Mouse (Mus musculus) MEL (cell line): ENCODE measurements around the gene Zdhhc9.

Experiments
- CHD1 ChIP-seq: IDR thresholded peaks from 2 replicates; pipeline ENCODE4 v1.6.1; 2012; ENCODE audit warnings: low read depth, mild to moderate bottlenecking, inconsistent platforms, low read length, improper control_type of control experiment
- CTCF ChIP-seq, 3 experiments: IDR thresholded peaks in 2 of 3; conservative IDR thresholded peaks in 1 of 3; 2 replicates each; pipeline ENCODE4 v1.5.1; 2011 to 2012; ENCODE audit warnings: low read length in 3 of 3, low read depth in 2 of 3, mild to moderate bottlenecking in 2 of 3, improper control_type of control experiment in 1 of 3, inconsistent platforms in 1 of 3, mixed read lengths in 1 of 3, moderate library complexity in 1 of 3; ENCODE audit not compliant: control insufficient read depth in 1 of 3, insufficient read depth in 1 of 3, poor library complexity in 1 of 3, severe bottlenecking in 1 of 3
- E2F4 ChIP-seq: IDR thresholded peaks from 2 replicates; pipeline ENCODE4 v1.6.1; 2011; ENCODE audit warnings: low read depth, low read length, improper control_type of control experiment, borderline replicate concordance
- ELF1 ChIP-seq: IDR thresholded peaks from 2 replicates; pipeline ENCODE4 v1.6.1; 2014; ENCODE audit warnings: low read depth, mild to moderate bottlenecking, inconsistent platforms, low read length, improper control_type of control experiment, moderate library complexity
- EP300 ChIP-seq, 2 experiments: IDR thresholded peaks; 2 replicates each; pipeline ENCODE4 v1.6.1; 2011; ENCODE audit warnings: improper control_type of control experiment in 2 of 2, low read length in 2 of 2, low read depth in 1 of 2, mild to moderate bottlenecking in 1 of 2
- MAFK ChIP-seq: IDR thresholded peaks from 2 replicates; pipeline ENCODE4 v1.6.1; 2011; ENCODE audit warnings: low read depth, mild to moderate bottlenecking, low read length, improper control_type of control experiment, borderline replicate concordance
- MAX ChIP-seq: IDR thresholded peaks from 2 replicates; pipeline ENCODE4 v1.6.1; 2011; ENCODE audit warnings: low read length, improper control_type of control experiment
- MXI1 ChIP-seq: IDR thresholded peaks from 2 replicates; pipeline ENCODE4 v1.6.1; 2011; ENCODE audit warnings: mild to moderate bottlenecking, low read depth, low read length, improper control_type of control experiment
- MYC ChIP-seq: IDR thresholded peaks from 2 replicates; pipeline ENCODE4 v1.6.1; 2011; ENCODE audit warnings: low read depth, mild to moderate bottlenecking, low read length, improper control_type of control experiment, moderate library complexity
- POLR2A ChIP-seq, 2 experiments: IDR thresholded peaks; 2 replicates each; pipeline ENCODE4 v1.6.1; 2011 to 2012; ENCODE audit warnings: low read length in 2 of 2, mild to moderate bottlenecking in 2 of 2, control low read depth in 1 of 2, improper control_type of control experiment in 1 of 2, low read depth in 1 of 2, moderate library complexity in 1 of 2; ENCODE audit not compliant: control insufficient read depth in 1 of 2, insufficient read depth in 1 of 2, poor library complexity in 1 of 2
- ZNF384 ChIP-seq: IDR thresholded peaks from 2 replicates; pipeline ENCODE4 v1.6.1; 2012; ENCODE audit warnings: low read depth, mild to moderate bottlenecking, inconsistent platforms, low read length, improper control_type of control experiment

GRCm38 (mm10) chrX:48170368-48170767 is 38.3 kb downstream of the Zdhhc9 start:
- TF ChIP-seq ZNF384 = no peak
- TF ChIP-seq MAFK = no peak
- TF ChIP-seq EP300 (IDR thresholded peaks at IDR 0.05; ENCODE audit: low read depth in 1 of 2, low read length in 2 of 2) = no peak
- TF ChIP-seq CHD1 = no peak
- no peak for TF ChIP-seq POLR2A (IDR thresholded peaks at IDR 0.05; ENCODE audit: control insufficient read depth in 1 of 2, insufficient read depth in 1 of 2, low read depth in 1 of 2, low read length in 2 of 2, poor library complexity in 1 of 2)
- TF ChIP-seq MYC = no peak
- TF ChIP-seq MAX = no peak
- TF ChIP-seq CTCF (IDR thresholded peaks at IDR 0.05 in 2 of 3, conservative IDR thresholded peaks at IDR 0.05 in 1 of 3; ENCODE audit: control insufficient read depth in 1 of 3, insufficient read depth in 1 of 3, low read depth in 2 of 3, low read length in 3 of 3, poor library complexity in 1 of 3, severe bottlenecking in 1 of 3) = no peak
- TF ChIP-seq ELF1 = no peak
- no peak for TF ChIP-seq MXI1
- TF ChIP-seq E2F4 = no peak
